Mouse (Mus musculus) R1 (cell line): ENCODE measurements around the gene Olfr1349.
A peak's percentile ranks its signal among the peaks of the same experiment; 100 is the strongest.
"Not testable (repeated sequence)": the region's sequence is repeated elsewhere in the genome, so short reads cannot be mapped to it uniquely, and the experiment has no call there.

Experiments used
- DNase-seq: peaks from one replicate; pipeline ENCODE4 v3.0.0-alpha.2; 2018; ENCODE audit warnings: low read depth, low spot score

The Olfr1349 gene

DNA sequence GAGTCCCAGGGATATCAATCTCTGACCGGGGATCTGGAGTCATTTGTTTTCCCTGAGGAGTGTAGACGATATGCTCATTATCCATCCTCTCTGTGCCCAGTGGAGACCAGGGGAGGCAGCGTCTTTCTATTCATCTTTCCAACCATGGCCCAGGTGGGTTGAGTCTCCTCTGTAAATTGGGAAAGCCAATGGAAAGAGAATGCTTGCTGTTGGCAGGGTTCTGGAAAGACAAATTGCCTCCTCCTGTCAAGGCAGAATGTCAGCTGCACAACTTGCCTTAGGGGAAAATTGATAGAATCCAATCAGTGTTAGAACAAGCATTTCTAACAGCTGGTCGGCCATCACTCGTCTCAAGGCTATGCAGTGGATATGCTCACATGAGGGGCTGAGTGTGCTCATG lies at the start of gene Olfr1349:
Gene Olfr1349, minus strand, starts transcription at position 101 of the 400 bp plus-strand sequence.
- no peak for DNase-seq

GRCm38 (mm10) chr7:6564541-6564940 lies 41.8 kb upstream of the Olfr1349 start, which contains the start of gene Olfr1350:
Gene Olfr1350 (plus strand): TSS chr7:6564841.
- no peak for DNase-seq

- peak; percentile 61 for DNase-seq
Measured at GRCm38 (mm10) chr7:6526141-6526540, 3.4 kb upstream of the Olfr1349 start.

- DNase-seq, result peak; percentile 78
Measured at GRCm38 (mm10) chr7:6525001-6525400, 2.3 kb upstream of the Olfr1349 start.

GRCm38 (mm10) chr7:6521666-6522065 lies 1.1 kb downstream of the Olfr1349 start:
- no peak for DNase-seq

DNA sequence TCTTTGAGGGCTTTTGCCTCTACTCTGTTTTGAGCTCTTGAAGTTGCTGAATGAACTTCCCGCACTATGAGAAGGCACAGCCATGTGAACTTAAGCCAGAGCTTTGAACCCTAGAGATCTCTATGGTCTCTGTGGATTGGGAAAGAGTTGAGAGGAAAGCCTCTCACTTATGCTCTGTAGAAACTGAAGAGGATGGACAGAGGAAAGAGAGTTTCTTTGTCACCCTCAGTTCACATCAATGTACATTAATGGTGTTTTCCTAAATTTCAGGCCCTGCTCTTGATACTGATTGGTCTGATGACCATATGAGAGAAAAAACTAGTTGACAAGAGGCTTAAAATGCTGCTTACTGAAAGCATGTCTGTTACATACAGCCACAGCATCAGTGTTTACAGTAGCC lies 14.1 kb downstream of the Olfr1349 start, which contains the start of gene Olfr1348:
Gene Olfr1348, minus strand, starts transcription at position 101 of the 400 bp plus-strand sequence.
- no peak for DNase-seq

DNA sequence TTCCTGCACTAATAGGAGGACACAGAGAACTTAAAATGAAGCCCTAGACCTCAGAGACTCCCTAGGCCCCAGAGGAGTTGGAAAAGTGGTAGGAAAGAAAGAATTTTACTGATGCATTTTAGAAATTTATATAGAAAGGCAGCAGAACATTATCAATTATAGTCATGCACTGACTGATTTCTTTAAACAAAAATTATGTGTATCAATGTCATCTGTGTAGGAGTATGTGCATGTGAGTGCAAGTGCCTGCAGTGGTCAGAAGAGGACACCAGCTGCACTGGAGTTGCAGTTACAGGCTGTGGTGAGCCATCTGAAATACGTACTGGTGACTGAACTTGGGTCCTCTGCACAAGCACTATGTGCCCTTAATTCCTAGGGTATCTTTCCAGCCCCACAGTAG lies 23.1 kb downstream of the Olfr1349 start, which contains the start of gene Olfr1347:
Gene Olfr1347, minus strand, starts transcription at position 101 of the 400 bp plus-strand sequence.
- no peak for DNase-seq

DNA sequence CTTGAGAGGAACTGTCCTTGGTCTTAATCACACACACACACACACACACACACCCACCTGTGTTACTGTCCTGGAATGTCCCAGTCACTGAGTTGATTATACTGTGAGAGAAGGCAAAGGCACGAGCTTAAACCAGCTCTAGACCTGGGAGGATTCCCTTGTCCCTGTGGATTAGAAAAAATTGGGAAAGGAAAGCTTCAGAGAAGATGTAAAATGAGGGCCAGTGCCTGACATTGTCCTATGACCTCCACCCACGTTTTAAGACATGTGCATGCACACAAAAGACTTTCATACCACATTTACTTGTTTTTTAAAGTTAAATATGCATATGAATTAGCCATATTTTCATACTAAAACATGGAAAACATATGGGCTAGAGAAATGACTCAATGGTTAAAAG lies 35.9 kb downstream of the Olfr1349 start, which contains the start of gene Olfr5:
Gene Olfr5, minus strand, starts transcription at position 101 of the 400 bp plus-strand sequence.
- DNase-seq, result no peak

- DNase-seq, result not testable (repeated sequence)
Measured at GRCm38 (mm10) chr7:6477633-6478032, 45.1 kb downstream of the Olfr1349 start.

DNA sequence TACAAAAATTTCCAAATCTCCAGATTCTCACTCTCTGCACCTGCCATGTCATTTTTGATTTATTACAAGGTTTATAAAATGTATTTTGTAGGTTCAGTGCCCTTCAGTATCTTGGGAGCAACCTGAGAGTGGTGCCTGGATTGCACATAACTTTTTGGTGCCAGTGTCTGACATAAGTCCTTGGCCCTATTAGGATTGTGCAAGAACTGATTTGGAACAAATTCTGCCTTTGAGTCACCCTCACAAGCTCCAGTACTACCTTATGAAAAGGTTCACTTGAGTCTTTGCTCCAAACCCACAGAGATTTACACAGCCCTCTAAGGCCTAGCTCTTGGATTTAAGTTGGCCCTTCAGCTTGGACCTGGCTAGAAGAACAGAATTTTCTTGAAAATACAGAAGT lies 55.8 kb downstream of the Olfr1349 start, which contains the start of gene Olfr1346:
Gene Olfr1346, plus strand, starts transcription at position 151 of the 400 bp plus-strand sequence.
- no peak for DNase-seq
